Mouse (Mus musculus): ENCODE measurements around the gene Syt1.

- TF ChIP-seq CTCF (IDR thresholded peaks at IDR 0.05; ENCODE audit: borderline replicate concordance, extremely low read depth, insufficient read depth, insufficient read length), result no peak
- no peak for TF ChIP-seq POLR2A (IDR thresholded peaks at IDR 0.05; ENCODE audit: borderline replicate concordance, extremely low read depth, insufficient read depth, insufficient read length, poor library complexity, severe bottlenecking)
These were observed 458.2 kb downstream of the Syt1 start for GRCm38 (mm10) chr10:108552544-108552943.
